Mouse (Mus musculus): ENCODE results near the gene Hs3st5. TPM values are rescaled to one million over a fixed set of nuclear protein-coding genes. Genes with fewer than 3 reads are reported as not detected.

Hs3st5 gene
- total and polyA plus RNA-seq, 3 experiments = not detected

GRCm38 (mm10) chr10:36554057-36554456 is 47.4 kb downstream of the Hs3st5 start:
- DNase-seq (ENCODE audit: extremely low read depth) = no peak
- TF ChIP-seq NELFE (IDR thresholded peaks at IDR 0.05; ENCODE audit: low read depth, low read length) (no peak), JUND (conservative IDR thresholded peaks at IDR 0.05; ENCODE audit: low read depth, low read length) (no peak), RAD21 (IDR thresholded peaks at IDR 0.05; ENCODE audit: low read depth, low read length) (no peak), MEF2A (IDR thresholded peaks at IDR 0.05; ENCODE audit: borderline replicate concordance, low read depth, low read length) (no peak), CHD1 (IDR thresholded peaks at IDR 0.05; ENCODE audit: low read depth, low read length) (no peak), ELF1 (IDR thresholded peaks at IDR 0.05; ENCODE audit: low read depth, low read length) (no peak), IRF4 (IDR thresholded peaks at IDR 0.05; ENCODE audit: low read depth, low read length) (no peak)
- Histone ChIP-seq H3K4me2 (ENCODE audit: insufficient read depth, low read depth, poor library complexity, severe bottlenecking) (no peak overlapping the region), H3K27me3 (replicated peaks) (no peaks in the 10 kb centered on the region), H3K4me3 (replicated peaks in 1 of 3; ENCODE audit: low read depth in 2 of 3, low read length in 2 of 3, poor library complexity in 1 of 3) (no peak overlapping the region), H3K9me3 (replicated peaks; ENCODE audit: low read length) (no peaks in the 10 kb centered on the region), H3K27ac (ENCODE audit: insufficient read depth, low read depth) (no peak overlapping the region), H3K9ac (ENCODE audit: insufficient read depth, low read depth) (no peak overlapping the region), H3K4me1 (ENCODE audit: control insufficient read depth in 1 of 2, insufficient read depth in 2 of 2) (no peaks in the 10 kb centered on the region), H3K79me2 (replicated peaks; ENCODE audit: control insufficient read depth, extremely low read depth, insufficient read depth, poor library complexity, severe bottlenecking) (no peaks in the 10 kb centered on the region), H3K36me3 (replicated peaks in 1 of 2; ENCODE audit: control insufficient read depth in 1 of 2, insufficient read depth in 1 of 2, low read length in 1 of 2) (no peaks in the 10 kb centered on the region)
- in situ Hi-C loops (cut with MboI; ENCODE audit: low pct_ligation_motif_present, low pct_unique_long_range_greater_than_20kb, low sequenced_read_pairs) = no loop called here
- dilution Hi-C loops (cut with MboI; ENCODE audit: extremely low pct_ligation_motif_present, extremely low pct_unique_long_range_greater_than_20kb, low sequenced_read_pairs) = no loop called here

GRCm38 (mm10) chr10:36554941-36555888 is 48.6 kb downstream of the Hs3st5 start:
- TF ChIP-seq MAFK (IDR thresholded peaks at IDR 0.05; ENCODE audit: insufficient replicate concordance, low read length) = no peak
- Histone ChIP-seq H3K4me2 (ENCODE audit: insufficient read depth, low read depth, poor library complexity, severe bottlenecking) (no peak overlapping the region), H3K79me2 (replicated peaks; ENCODE audit: control insufficient read depth, extremely low read depth, insufficient read depth, poor library complexity, severe bottlenecking) (no peaks in the 10 kb centered on the region), H3K4me1 (ENCODE audit: control insufficient read depth in 1 of 2, insufficient read depth in 2 of 2) (no peaks in the 10 kb centered on the region), H3K9me3 (replicated peaks; ENCODE audit: low read length) (no peaks in the 10 kb centered on the region), H3K36me3 (replicated peaks in 1 of 2; ENCODE audit: control insufficient read depth in 1 of 2, insufficient read depth in 1 of 2, low read length in 1 of 2) (no peaks in the 10 kb centered on the region), H3K9ac (ENCODE audit: insufficient read depth, low read depth) (no peak overlapping the region), H3K27ac (ENCODE audit: insufficient read depth, low read depth) (no peak overlapping the region), H3K27me3 (replicated peaks) (no peaks in the 10 kb centered on the region), H3K4me3 (replicated peaks in 1 of 3; ENCODE audit: low read depth in 2 of 3, low read length in 2 of 3, poor library complexity in 1 of 3) (no peak overlapping the region)
- in situ Hi-C loops (cut with MboI; ENCODE audit: low pct_ligation_motif_present, low pct_unique_long_range_greater_than_20kb, low sequenced_read_pairs) = no loop called here
- dilution Hi-C loops (cut with MboI; ENCODE audit: extremely low pct_ligation_motif_present, extremely low pct_unique_long_range_greater_than_20kb, low sequenced_read_pairs) = no loop called here
- no peak for DNase-seq (ENCODE audit: extremely low read depth)

GRCm38 (mm10) chr10:36556128-36556527 is 49.5 kb downstream of the Hs3st5 start:
- Histone ChIP-seq H3K4me1 (ENCODE audit: control insufficient read depth in 1 of 2, insufficient read depth in 2 of 2) (no peaks in the 10 kb centered on the region), H3K4me3 (replicated peaks in 1 of 3; ENCODE audit: low read depth in 2 of 3, low read length in 2 of 3, poor library complexity in 1 of 3) (no peak overlapping the region), H3K4me2 (ENCODE audit: insufficient read depth, low read depth, poor library complexity, severe bottlenecking) (no peak overlapping the region), H3K27me3 (replicated peaks) (no peaks in the 10 kb centered on the region), H3K79me2 (replicated peaks; ENCODE audit: control insufficient read depth, extremely low read depth, insufficient read depth, poor library complexity, severe bottlenecking) (no peaks in the 10 kb centered on the region), H3K9ac (ENCODE audit: insufficient read depth, low read depth) (no peak overlapping the region), H3K9me3 (replicated peaks; ENCODE audit: low read length) (no peaks in the 10 kb centered on the region), H3K27ac (ENCODE audit: insufficient read depth, low read depth) (no peak overlapping the region), H3K36me3 (replicated peaks in 1 of 2; ENCODE audit: control insufficient read depth in 1 of 2, insufficient read depth in 1 of 2, low read length in 1 of 2) (no peaks in the 10 kb centered on the region)
- DNase-seq (ENCODE audit: extremely low read depth) = no peak
- in situ Hi-C loops (cut with MboI; ENCODE audit: low pct_ligation_motif_present, low pct_unique_long_range_greater_than_20kb, low sequenced_read_pairs) = no loop called here
- TF ChIP-seq CHD2 (IDR thresholded peaks at IDR 0.05; ENCODE audit: low read length) (no peak), RCOR1 (conservative IDR thresholded peaks at IDR 0.05; ENCODE audit: low read depth, low read length) (no peak), ZKSCAN1 (IDR thresholded peaks at IDR 0.05; ENCODE audit: borderline replicate concordance, low read depth, low read length) (no peak)
- dilution Hi-C loops (cut with MboI; ENCODE audit: extremely low pct_ligation_motif_present, extremely low pct_unique_long_range_greater_than_20kb, low sequenced_read_pairs) = no loop called here

Measured in CH12.LX (cell line).